Mouse (Mus musculus): ENCODE data around the gene Gadd45gip1.

DNA sequence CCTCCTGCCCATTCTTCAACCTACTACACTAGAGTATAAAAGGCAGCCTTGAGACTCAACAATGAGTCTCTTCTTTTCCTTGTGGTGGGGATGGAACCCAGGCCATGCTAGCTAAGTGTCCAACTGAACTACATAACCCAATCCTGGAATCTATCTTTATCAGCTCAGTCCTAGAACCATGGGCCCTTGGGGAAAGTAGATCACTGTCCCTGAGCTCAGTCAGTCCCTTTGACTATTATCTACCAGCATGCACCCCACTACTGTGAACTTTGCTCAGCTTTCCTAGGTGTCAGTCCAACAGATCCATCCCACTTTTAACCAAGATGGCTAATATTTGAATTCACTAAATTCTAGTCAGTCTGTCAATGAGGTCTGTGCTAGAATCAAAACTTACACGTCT is 10.2 kb downstream of the Gadd45gip1 start:
- TF ChIP-seq CTCF (IDR thresholded peaks at IDR 0.05; ENCODE audit: extremely low read depth, insufficient read length, insufficient replicate concordance, low read depth, low read length) (no peak), POLR2A (IDR thresholded peaks at IDR 0.05; ENCODE audit: low read depth, low read length) (no peak)
